Mouse (Mus musculus) embryonic facial prominence, embryonic 12.5 days (tissue): ENCODE measurements around the gene E2f4. TPM values are rescaled to one million over a fixed set of nuclear protein-coding genes. Genes with fewer than 3 reads are reported as not detected.

ENCODE experiments used
- ATAC-seq: fragments of 200-750 bp; cut with Nextera tagmentation; 2 replicates; pipeline ENCODE4 v1.8.0; 2017; ENCODE audit not compliant: insufficient number of reproducible peaks, insufficient read depth, low FRiP score, low TSS enrichment
- H3K27ac ChIP-seq: fragments of 300-500 bp; sonication (generic); 2 replicates; pipeline ENCODE4 v1.5.1; 2016; ENCODE audit warnings: mild to moderate bottlenecking
- H3K27me3 ChIP-seq: fragments of 300-500 bp; sonication (generic); 2 replicates; pipeline ENCODE4 v1.6.1; 2016; ENCODE audit warnings: mild to moderate bottlenecking, moderate library complexity
- H3K36me3 ChIP-seq: fragments of 300-500 bp; sonication (generic); 2 replicates; pipeline ENCODE4 v1.6.1; 2016; ENCODE audit warnings: mild to moderate bottlenecking
- H3K4me1 ChIP-seq: fragments of 300-500 bp; sonication (generic); 2 replicates; pipeline ENCODE4 v1.6.1; 2016
- H3K4me2 ChIP-seq: fragments of 300-500 bp; sonication (generic); replicated peaks from 2 replicates; pipeline ENCODE4 v1.6.1; 2016; ENCODE audit warnings: mild to moderate bottlenecking, moderate library complexity
- H3K4me3 ChIP-seq: fragments of 300-500 bp; sonication (generic); 2 replicates; pipeline ENCODE4 v1.5.1; 2016; ENCODE audit warnings: mild to moderate bottlenecking
- H3K9ac ChIP-seq: fragments of 300-500 bp; sonication (generic); 2 replicates; pipeline ENCODE4 v1.6.1; 2016; ENCODE audit warnings: mild to moderate bottlenecking, moderate library complexity
- H3K9me3 ChIP-seq: fragments of 300-500 bp; sonication (generic); 2 replicates; pipeline ENCODE4 v1.6.1; 2016; ENCODE audit warnings: mild to moderate bottlenecking, moderate library complexity
- WGBS: fragments of 180-500 bp; shearing (Covaris S2); methylation state at CpG from one replicate; pipeline ENCODE4 v1.1.7; 2016; 5-methylcytosine and 5-hydroxymethylcytosine counted together
- polyA plus RNA-seq: library from polyadenylated mRNA; unstranded; fragments of >200 nt; fragmentation: Nextera tagmentation; extraction: Ambion mirVana; gene quantifications from 2 replicates; pipeline ENCODE4 v1.2.1, GENCODE M21; 2016

Gene E2f4
- polyA plus RNA-seq, 1 experiment from 2014 or later = 81.1 TPM

GRCm38 (mm10) chr8:105270101-105270915 lies 27.2 kb upstream of the E2f4 start:
- Histone ChIP-seq H3K4me3 (peak overlapping the region; percentile 42), H3K4me1 (peaks cover 28% of the 10 kb centered on the region), H3K9ac (no peak overlapping the region), H3K27ac (no peak overlapping the region), H3K9me3 (peaks cover 5% of the 10 kb centered on the region; the same call in 1 of the 2 replicates), H3K27me3 (peaks cover 100% of the 10 kb centered on the region), H3K36me3 (no peaks in the 10 kb centered on the region), H3K4me2 (peak overlapping the region; percentile 83)
- no peak for ATAC-seq
- WGBS = 3% methylated on average over 39 of the region's 39 CpGs

- Histone ChIP-seq H3K4me2 (0 out of 2 replicates have a peak overlapping the region, but pooled peaks have one; percentile 7), H3K9ac (no peak overlapping the region), H3K4me3 (peak overlapping the region; percentile 12; the same call in 1 of the 2 replicates), H3K27ac (no peak overlapping the region), H3K9me3 (peaks cover 5% of the 10 kb centered on the region; the same call in 1 of the 2 replicates), H3K36me3 (no peaks in the 10 kb centered on the region), H3K27me3 (peaks cover 100% of the 10 kb centered on the region), H3K4me1 (peaks cover 29% of the 10 kb centered on the region)
- no peak for ATAC-seq
- 2% methylated on average over 11 of the region's 11 CpGs for WGBS
Measured at GRCm38 (mm10) chr8:105270916-105271186, 26.6 kb upstream of the E2f4 start.

- H3K9ac ChIP-seq = 0 out of 2 replicates have a peak overlapping the region, but pooled peaks have one; percentile 19
- 0 out of 2 replicates have a peak overlapping the region, but pooled peaks have one; percentile 40 for H3K4me3 ChIP-seq
- H3K36me3 ChIP-seq = no peaks in the 10 kb centered on the region
- H3K27ac ChIP-seq = no peak overlapping the region
- WGBS = 10% methylated on average over 11 of the region's 11 CpGs
- peak overlapping the region; percentile 61 for H3K4me2 ChIP-seq
- H3K27me3 ChIP-seq = peaks cover 100% of the 10 kb centered on the region
- H3K4me1 ChIP-seq = peaks cover 22% of the 10 kb centered on the region
- no peaks in the 10 kb centered on the region for H3K9me3 ChIP-seq
- no peak for ATAC-seq
Measured at GRCm38 (mm10) chr8:105275387-105275786, 22.1 kb upstream of the E2f4 start.

GRCm38 (mm10) chr8:105275840-105276239 lies 21.6 kb upstream of the E2f4 start, which contains the start of gene Nol3:
TSS of gene Nol3 (plus strand) at chr8:105276140.
- H3K4me1 ChIP-seq = peaks cover 17% of the 10 kb centered on the region
- peak within 1 kb of the TSS; percentile 42; the same call in 1 of the 2 replicates for H3K9ac ChIP-seq
- H3K4me3 ChIP-seq = peak within 1 kb of the TSS; percentile 40
- 0 out of 2 replicates have a peak, but pooled peaks cover 3% of the 10 kb centered on the region for H3K36me3 ChIP-seq
- peaks cover 99% of the 10 kb centered on the region for H3K27me3 ChIP-seq
- no peak within 1 kb of the TSS for H3K27ac ChIP-seq
- H3K9me3 ChIP-seq = no peaks in the 10 kb centered on the region
- 7% methylated on average over 10 of the region's 10 CpGs for WGBS
- H3K4me2 ChIP-seq = peak within 1 kb of the TSS; percentile 61
- ATAC-seq = no peak

GRCm38 (mm10) chr8:105276292-105277120 lies 21.0 kb upstream of the E2f4 start:
- H3K27ac ChIP-seq = no peak overlapping the region

GRCm38 (mm10) chr8:105278911-105279334 lies 18.5 kb upstream of the E2f4 start:
- Histone ChIP-seq H3K27me3 (peaks cover 68% of the 10 kb centered on the region), H3K9ac (no peak overlapping the region; the same call in 1 of the 2 replicates), H3K9me3 (no peaks in the 10 kb centered on the region), H3K4me2 (peak overlapping the region; percentile 39), H3K27ac (no peak overlapping the region), H3K36me3 (peaks cover 19% of the 10 kb centered on the region; the same call in 1 of the 2 replicates), H3K4me3 (peak overlapping the region; percentile 6; the same call in 1 of the 2 replicates), H3K4me1 (peaks cover 16% of the 10 kb centered on the region)
- WGBS = 3% methylated on average over 28 of the region's 28 CpGs
- no peak for ATAC-seq

More at GRCm38 (mm10) chr8:105276292-105277120, 21.0 kb upstream of the E2f4 start:
- peaks cover 16% of the 10 kb centered on the region for H3K4me1 ChIP-seq
- H3K4me2 ChIP-seq = peak overlapping the region; percentile 61
- peak; percentile 42 for ATAC-seq
- peaks cover 4% of the 10 kb centered on the region; the same call in 1 of the 2 replicates for H3K36me3 ChIP-seq
- H3K9ac ChIP-seq = peak overlapping the region; percentile 42; the same call in 1 of the 2 replicates
- peaks cover 93% of the 10 kb centered on the region for H3K27me3 ChIP-seq
- peak overlapping the region; percentile 40 for H3K4me3 ChIP-seq
- H3K9me3 ChIP-seq = no peaks in the 10 kb centered on the region
- 3% methylated on average over 30 of the region's 30 CpGs for WGBS

GRCm38 (mm10) chr8:105280567-105280966 lies 16.9 kb upstream of the E2f4 start:
- H3K9ac ChIP-seq = no peak overlapping the region
- 63% methylated on average over 3 of the region's 3 CpGs for WGBS
- no peak for ATAC-seq
- no peaks in the 10 kb centered on the region for H3K9me3 ChIP-seq
- no peak overlapping the region for H3K4me3 ChIP-seq
- H3K27ac ChIP-seq = no peak overlapping the region
- no peak overlapping the region for H3K4me2 ChIP-seq
- peaks cover 16% of the 10 kb centered on the region for H3K4me1 ChIP-seq
- H3K27me3 ChIP-seq = peaks cover 52% of the 10 kb centered on the region
- peaks cover 27% of the 10 kb centered on the region for H3K36me3 ChIP-seq

- 87% methylated on average over 12 of the region's 12 CpGs for WGBS
- Histone ChIP-seq H3K36me3 (peaks cover 28% of the 10 kb centered on the region), H3K4me2 (no peak overlapping the region), H3K27ac (no peak overlapping the region), H3K4me1 (peaks cover 6% of the 10 kb centered on the region), H3K27me3 (peaks cover 39% of the 10 kb centered on the region), H3K4me3 (no peak overlapping the region), H3K9ac (no peak overlapping the region), H3K9me3 (no peaks in the 10 kb centered on the region)
- ATAC-seq = no peak
Measured at GRCm38 (mm10) chr8:105281821-105282220, 15.6 kb upstream of the E2f4 start.

GRCm38 (mm10) chr8:105282239-105282638 lies 15.2 kb upstream of the E2f4 start:
- Histone ChIP-seq H3K27ac (no peak overlapping the region), H3K27me3 (peaks cover 35% of the 10 kb centered on the region), H3K4me3 (no peak overlapping the region), H3K4me1 (peaks cover 6% of the 10 kb centered on the region), H3K36me3 (peaks cover 28% of the 10 kb centered on the region), H3K9ac (no peak overlapping the region), H3K9me3 (no peaks in the 10 kb centered on the region), H3K4me2 (no peak overlapping the region)
- WGBS = 88% methylated on average over 4 of the region's 4 CpGs
- no peak for ATAC-seq

GRCm38 (mm10) chr8:105283074-105283473 lies 14.4 kb upstream of the E2f4 start:
- Histone ChIP-seq H3K9ac (no peak overlapping the region), H3K36me3 (peaks cover 28% of the 10 kb centered on the region), H3K4me3 (no peak overlapping the region), H3K9me3 (no peaks in the 10 kb centered on the region), H3K27ac (no peak overlapping the region), H3K4me2 (no peak overlapping the region), H3K4me1 (peaks cover 8% of the 10 kb centered on the region), H3K27me3 (peaks cover 27% of the 10 kb centered on the region)
- 27% methylated on average over 23 of the region's 23 CpGs for WGBS
- no peak for ATAC-seq

- Histone ChIP-seq H3K27ac (no peak overlapping the region), H3K4me1 (peaks cover 20% of the 10 kb centered on the region), H3K27me3 (peaks cover 10% of the 10 kb centered on the region), H3K4me3 (no peak overlapping the region), H3K36me3 (peaks cover 27% of the 10 kb centered on the region), H3K4me2 (no peak overlapping the region), H3K9ac (no peak overlapping the region), H3K9me3 (no peaks in the 10 kb centered on the region)
- WGBS = 47% methylated on average over 12 of the region's 12 CpGs
- ATAC-seq = no peak
Measured at GRCm38 (mm10) chr8:105285514-105285913, 11.9 kb upstream of the E2f4 start.
